Mouse (Mus musculus) frontal cortex, postnatal 10 days (tissue): ENCODE data around the gene Ror1.
A peak's percentile ranks its signal among the peaks of the same experiment; 100 is the strongest.

ENCODE experiments used
- DNase-seq, 2 experiments: peaks; one replicate each; pipeline ENCODE4 v3.0.0; 2022; ENCODE audit warnings: low spot score in 2 of 2, mixed read lengths in 1 of 2

Gene Ror1

GRCm38 (mm10) chr4:100478592-100479321 is 383.2 kb downstream of the Ror1 start, which contains the start of gene Ube2u:
TSS of gene Ube2u (plus strand) at chr4:100478849.
- DNase-seq: peak; percentile 11 to 24

GRCm38 (mm10) chr4:100488447-100488846 is 392.9 kb downstream of the Ror1 start:
- DNase-seq: no peak
